Mouse (Mus musculus) forelimb bud, embryonic 11.5 days (tissue): Measurements from ENCODE around the gene Ush2a.

Experiments
- DNase-seq: peaks from one replicate; pipeline ENCODE4 v3.0.0-alpha.2; 2012; ENCODE audit warnings: low read depth, low spot score

Gene Ush2a

GRCm38 (mm10) chr1:188668513-188668912 is 406.7 kb downstream of the Ush2a start:
- DNase-seq = no peak

DNA sequence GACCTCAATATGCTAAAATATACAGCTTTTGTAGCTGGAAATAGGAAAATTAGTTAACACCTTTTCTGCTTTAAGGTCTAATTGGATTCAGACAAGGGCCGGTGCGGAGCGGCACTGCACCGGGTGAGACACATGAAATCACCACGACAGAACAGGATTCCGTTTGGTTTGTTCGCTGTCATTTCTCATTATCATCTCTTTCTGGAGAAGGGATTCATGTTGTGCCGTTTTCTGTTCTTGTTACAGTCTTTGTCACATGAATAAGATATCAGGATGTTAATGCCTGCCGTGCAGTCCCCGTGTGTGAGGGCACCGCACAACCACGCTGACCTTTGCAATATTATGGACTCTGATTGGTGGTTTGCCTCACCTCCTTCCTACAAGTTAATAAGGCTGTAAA is 411.0 kb downstream of the Ush2a start:
- DNase-seq = no peak

DNA sequence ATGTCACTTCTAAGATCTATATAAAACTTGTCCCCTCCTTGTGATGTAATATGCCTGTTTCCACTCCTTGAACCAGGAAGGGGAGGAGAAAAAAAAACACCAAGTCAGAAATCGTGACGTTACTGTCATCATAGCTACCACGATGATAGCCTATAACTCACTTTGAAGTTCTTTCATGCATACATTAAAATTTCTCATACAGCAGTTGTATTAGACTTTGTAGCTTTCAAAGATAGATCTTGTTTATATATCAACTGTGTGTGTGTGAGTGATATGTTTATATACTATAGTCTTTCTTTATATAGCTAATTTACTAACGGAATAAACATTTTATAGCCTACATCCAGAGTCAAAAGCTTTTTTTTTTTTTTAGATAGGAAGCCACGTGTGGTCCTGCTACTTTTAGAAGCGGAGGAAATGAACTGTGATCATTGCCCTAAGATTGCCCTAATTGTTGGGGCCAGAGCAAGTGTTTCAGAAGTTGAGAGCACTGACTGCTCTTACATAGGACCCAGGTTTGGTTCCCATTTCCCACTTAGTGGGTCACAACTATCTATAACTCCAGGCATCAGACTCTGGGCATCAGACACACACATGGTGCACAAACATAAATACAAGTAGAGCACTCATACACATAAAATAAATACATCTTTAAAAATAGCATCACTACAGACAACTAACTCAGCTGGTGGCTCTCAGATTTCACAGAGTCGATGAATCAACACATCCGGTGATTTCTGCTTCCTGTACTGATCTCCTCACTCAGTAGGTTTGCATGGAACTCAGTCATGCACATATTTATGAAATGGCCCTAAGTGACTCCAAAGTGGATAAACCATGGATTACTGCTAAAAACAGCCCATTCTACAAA is 413.1 kb downstream of the Ush2a start:
- no peak for DNase-seq

- DNase-seq = no peak
These were observed 413.7 kb downstream of the Ush2a start for GRCm38 (mm10) chr1:188675511-188675863.

DNA sequence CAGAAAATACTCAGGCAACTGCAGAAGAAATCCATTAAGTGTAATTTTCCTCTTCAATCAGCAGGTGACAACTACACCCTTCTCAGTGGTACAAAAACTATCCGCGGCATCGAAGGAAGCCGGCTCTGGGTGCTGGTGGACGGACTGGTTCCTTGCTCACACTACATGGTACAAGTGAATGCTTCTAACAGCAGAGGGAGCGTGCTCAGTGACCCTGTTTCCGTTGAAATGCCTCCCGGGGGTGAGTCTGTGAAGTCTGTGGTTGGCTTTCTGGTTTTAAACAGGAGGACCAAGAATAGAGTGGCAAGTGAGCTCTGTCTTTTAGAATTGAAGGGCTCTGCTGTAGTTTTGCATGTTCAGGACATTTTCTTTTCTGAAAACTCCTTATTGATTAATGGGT is 416.4 kb downstream of the Ush2a start:
- DNase-seq = no peak

DNA sequence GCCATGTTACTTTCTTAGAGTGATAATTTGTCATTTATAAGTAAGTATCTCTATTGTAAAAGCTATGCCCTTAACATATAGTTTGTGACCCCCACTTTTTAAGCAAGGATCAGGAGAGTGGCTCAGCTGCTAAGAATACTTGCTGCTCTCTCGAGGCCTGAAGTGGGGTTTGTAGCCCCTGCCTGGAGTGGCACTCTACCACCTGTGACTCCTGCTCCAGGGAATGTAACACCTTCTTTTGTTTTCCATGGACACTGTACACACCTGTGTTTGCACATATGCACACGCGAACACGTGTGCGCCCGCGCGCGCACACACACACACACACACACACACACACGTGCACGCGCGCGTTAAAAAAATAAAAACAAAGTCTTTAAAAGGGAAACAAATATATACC is 424.5 kb downstream of the Ush2a start:
- DNase-seq = no peak

DNA sequence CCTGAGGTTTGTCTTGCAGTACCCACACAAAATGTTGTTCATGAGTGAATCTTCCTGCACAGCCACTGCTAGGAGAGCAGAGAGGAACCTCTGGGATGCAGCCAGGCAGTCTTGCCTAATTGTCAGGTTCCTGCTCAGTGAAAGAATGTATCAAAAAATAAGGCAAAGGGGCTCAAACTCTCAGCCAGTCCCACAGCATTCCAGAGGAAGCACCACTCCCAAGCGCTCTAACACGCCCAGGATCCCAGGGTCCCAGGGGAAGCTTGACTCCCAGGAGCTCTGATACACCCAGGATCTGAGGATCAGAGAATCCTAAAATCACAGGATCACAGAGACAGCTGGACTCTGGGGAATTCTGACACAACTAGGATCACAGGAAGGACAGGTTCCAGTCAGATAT is 434.5 kb downstream of the Ush2a start:
- DNase-seq = no peak

- no peak for DNase-seq
These were observed 446.4 kb downstream of the Ush2a start for GRCm38 (mm10) chr1:188708176-188708575.

GRCm38 (mm10) chr1:188708694-188709093 is 446.9 kb downstream of the Ush2a start:
- DNase-seq = no peak

DNA sequence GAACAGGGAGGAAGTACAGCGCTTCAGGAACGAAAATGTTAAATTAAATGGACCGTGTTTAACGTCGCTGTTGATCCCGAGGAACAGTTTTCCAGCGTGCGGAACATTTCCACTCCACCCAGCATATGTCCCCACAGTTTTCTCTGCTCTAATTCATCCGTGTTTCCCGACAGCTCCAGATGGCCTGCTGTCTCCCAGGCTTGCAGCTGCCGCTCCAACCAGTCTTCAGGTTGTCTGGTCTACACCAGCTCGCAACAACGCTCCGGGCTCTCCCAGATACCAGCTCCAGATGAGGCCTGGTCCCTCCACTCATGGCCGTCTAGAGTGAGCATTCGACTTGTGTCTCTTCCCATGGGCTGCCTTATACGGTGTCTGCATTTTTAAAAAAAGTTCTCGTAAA is 452.3 kb downstream of the Ush2a start:
- DNase-seq = no peak

GRCm38 (mm10) chr1:188714941-188715340 is 453.1 kb downstream of the Ush2a start:
- DNase-seq = no peak

DNA sequence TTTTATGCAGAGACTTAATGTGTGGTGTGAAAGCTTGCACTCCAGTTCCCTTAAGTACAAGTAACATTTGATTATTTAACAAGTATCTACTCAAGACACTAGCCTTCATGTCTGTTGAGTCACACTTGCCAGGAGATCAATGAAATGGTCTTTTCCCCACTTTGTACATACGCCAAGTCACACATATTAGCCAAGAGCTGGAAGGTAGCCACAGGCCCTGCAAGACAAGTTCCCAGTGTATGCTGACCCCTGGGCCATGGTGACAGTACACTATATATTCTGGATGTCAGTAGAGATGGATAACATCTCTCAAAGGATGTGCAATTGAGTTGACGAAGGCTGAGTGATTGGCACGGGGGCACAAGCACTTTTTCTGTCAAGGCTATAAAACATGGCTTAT is 455.1 kb downstream of the Ush2a start:
- DNase-seq = no peak

DNA sequence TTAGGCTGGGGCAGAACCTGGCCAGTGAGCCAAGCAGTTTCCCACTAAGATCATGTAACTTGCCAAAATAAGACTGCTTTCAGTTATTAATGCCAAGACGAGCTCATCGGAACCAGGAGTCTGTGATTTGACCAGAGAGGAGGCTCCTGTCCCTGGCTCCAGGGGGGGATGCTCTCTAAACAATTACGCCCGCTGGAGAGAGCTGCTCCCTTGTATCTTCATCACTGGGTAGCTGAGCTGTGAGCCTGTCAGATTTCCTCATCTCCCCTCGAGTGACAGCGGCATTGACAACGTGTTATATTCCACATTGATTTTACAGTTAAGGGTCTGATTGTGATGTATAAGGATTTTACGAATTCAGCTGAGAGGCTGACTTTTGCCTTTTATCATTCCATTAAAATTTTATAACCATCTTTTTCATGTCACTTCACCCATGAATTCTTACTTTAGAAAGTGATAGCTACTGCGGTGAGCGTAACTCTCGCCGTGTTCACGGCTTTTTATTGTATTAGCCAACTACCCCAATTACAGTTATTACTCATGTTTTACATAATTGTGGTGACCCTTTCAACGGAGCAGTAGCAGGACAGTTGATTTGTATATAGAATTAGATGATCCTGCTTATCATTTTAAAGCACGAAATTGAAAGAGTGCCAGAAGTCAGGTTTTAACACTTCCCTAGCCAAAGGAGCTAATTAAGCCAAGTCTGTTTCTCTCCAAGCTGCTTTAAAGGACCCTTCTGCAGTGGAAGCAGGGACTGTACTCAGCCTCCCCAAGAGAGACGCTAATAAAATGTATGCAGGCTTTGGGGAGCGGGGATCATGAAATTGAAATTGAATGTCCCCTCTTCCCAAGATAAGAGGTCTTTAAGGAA is 463.5 kb downstream of the Ush2a start:
- no peak for DNase-seq

DNA sequence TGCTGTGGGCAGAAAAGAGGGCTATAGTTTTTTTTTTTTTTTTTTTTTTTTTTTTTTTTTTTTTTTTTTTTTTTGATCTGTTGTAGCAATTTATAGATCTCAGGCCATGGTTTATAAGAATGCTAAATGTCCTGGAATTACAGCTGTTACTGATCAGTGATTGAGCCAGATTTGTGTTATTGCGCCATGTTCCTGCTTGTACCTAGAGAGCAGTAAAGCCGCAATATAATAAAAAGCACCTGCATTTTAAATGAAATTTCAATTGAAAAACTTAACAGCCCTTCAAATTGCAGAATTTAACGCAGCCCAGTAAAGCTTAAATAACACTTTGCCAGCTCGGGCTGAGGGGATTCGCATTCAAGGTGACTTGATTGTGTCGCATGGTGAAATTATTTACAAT is 465.1 kb downstream of the Ush2a start:
- DNase-seq = peak; percentile 59

- DNase-seq = no peak
These were observed 466.8 kb downstream of the Ush2a start for GRCm38 (mm10) chr1:188728625-188729024.

GRCm38 (mm10) chr1:188729179-188729578 is 467.4 kb downstream of the Ush2a start:
- no peak for DNase-seq

- no peak for DNase-seq
These were observed 473.0 kb downstream of the Ush2a start for GRCm38 (mm10) chr1:188734741-188735266.

DNA sequence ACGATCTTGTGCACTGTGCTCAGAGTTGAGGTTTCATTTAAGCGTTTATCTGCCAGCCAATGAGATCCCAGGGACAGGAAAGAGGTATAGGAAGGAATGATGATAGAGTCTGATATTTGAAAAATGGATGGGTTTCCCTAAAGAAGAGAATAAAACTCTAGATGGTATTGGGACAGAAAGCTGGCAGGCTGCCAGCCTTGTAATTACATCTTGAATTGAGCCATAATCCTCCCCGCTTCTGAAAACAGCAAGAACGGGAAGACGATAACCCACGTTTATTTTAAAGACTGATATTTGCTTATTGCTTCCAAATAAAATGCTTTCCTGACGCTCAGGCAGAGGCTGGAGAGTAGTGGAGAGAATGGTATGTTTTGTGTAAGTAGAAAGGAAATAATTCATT is 481.1 kb downstream of the Ush2a start:
- DNase-seq = no peak

- no peak for DNase-seq
These were observed 493.2 kb downstream of the Ush2a start for GRCm38 (mm10) chr1:188755031-188755430.

- no peak for DNase-seq
These were observed 498.7 kb downstream of the Ush2a start for GRCm38 (mm10) chr1:188760515-188760914.

GRCm38 (mm10) chr1:188762463-188762862 is 500.6 kb downstream of the Ush2a start:
- DNase-seq = no peak

DNA sequence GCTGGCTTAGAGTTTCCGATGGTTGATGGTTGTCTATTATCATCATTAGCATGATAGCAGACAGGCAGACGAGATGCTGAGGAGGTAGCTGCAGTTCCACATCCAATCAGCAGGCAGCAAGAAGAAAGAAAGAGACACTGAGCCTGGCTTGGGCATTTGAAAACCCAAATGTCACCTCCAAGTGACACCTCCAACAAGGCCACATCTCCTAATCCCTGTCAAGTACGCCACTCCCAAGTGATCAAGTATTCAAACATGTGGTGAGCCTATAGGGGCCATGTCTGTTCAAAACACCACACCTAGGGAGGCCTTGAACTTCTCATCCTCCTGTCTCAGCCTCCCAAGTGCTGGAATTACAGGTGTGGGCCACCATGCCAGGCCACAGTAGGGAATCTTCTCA is 501.9 kb downstream of the Ush2a start:
- no peak for DNase-seq

- no peak for DNase-seq
These were observed 509.0 kb downstream of the Ush2a start for GRCm38 (mm10) chr1:188770828-188771227.
